Mouse (Mus musculus) bone marrow macrophage, adult 2 months (primary cell): ENCODE measurements at regions not wholly inside any gene's neighbourhood (a gene's known extent, or its start where the extent isn't known, plus 50 kb on each side); places are given as distances from the start of the nearest gene placed in this dataset.

Source experiments
- CTCF ChIP-seq: IDR thresholded peaks from 2 replicates; pipeline ENCODE4 v1.5.1; 2012; ENCODE audit warnings: low read depth, mild to moderate bottlenecking, low read length, moderate library complexity
- POLR2A ChIP-seq: IDR thresholded peaks from 2 replicates; pipeline ENCODE4 v1.6.1; 2012; ENCODE audit warnings: mild to moderate bottlenecking, low read depth, low read length, borderline replicate concordance

GRCm38 (mm10) chr12:77994176-77994575 lies 199.9 kb upstream of the Gm6657 start:
- TF ChIP-seq POLR2A (no peak), CTCF (no peak)
